Mouse (Mus musculus) liver, embryonic 15.5 days (tissue): ENCODE results near the gene Lca5. TPM values are rescaled to one million over a fixed set of nuclear protein-coding genes. Genes with fewer than 3 reads are reported as not detected.

ENCODE experiments used
- ATAC-seq: fragments of 200-750 bp; cut with Nextera tagmentation; 2 replicates; pipeline ENCODE4 v1.8.0; 2017; ENCODE audit warnings: moderate number of reproducible peaks, mild to moderate bottlenecking, moderate library complexity; ENCODE audit not compliant: insufficient read depth
- H3K27ac ChIP-seq: fragments of 300-500 bp; sonication (generic); replicated peaks from 2 replicates; pipeline ENCODE4 v1.5.1; 2015; ENCODE audit warnings: mild to moderate bottlenecking, inconsistent platforms
- H3K27me3 ChIP-seq: fragments of 300-500 bp; sonication (generic); 2 replicates; pipeline ENCODE4 v1.6.1; 2015; ENCODE audit warnings: mild to moderate bottlenecking, inconsistent platforms
- H3K36me3 ChIP-seq: fragments of 300-500 bp; sonication (generic); replicated peaks from 2 replicates; pipeline ENCODE4 v1.6.1; 2015; ENCODE audit warnings: moderate library complexity, mild to moderate bottlenecking, inconsistent platforms
- H3K4me1 ChIP-seq: fragments of 300-500 bp; sonication (generic); replicated peaks from 2 replicates; pipeline ENCODE4 v1.6.1; 2015; ENCODE audit warnings: inconsistent platforms
- H3K4me2 ChIP-seq: fragments of 300-500 bp; sonication (generic); 2 replicates; pipeline ENCODE4 v1.6.1; 2015; ENCODE audit warnings: moderate library complexity, mild to moderate bottlenecking, inconsistent platforms
- H3K4me3 ChIP-seq: fragments of 300-500 bp; sonication (generic); replicated peaks from 2 replicates; pipeline ENCODE4 v1.5.1; 2015; ENCODE audit warnings: mild to moderate bottlenecking, inconsistent platforms
- H3K9ac ChIP-seq: fragments of 300-500 bp; sonication (generic); 2 replicates; pipeline ENCODE4 v1.6.1; 2015; ENCODE audit warnings: moderate library complexity, mild to moderate bottlenecking, inconsistent platforms
- H3K9me3 ChIP-seq: fragments of 300-500 bp; sonication (generic); replicated peaks from 2 replicates; pipeline ENCODE4 v1.6.1; 2016; ENCODE audit warnings: inconsistent platforms
- WGBS: fragments of 180-500 bp; shearing (Covaris S2); methylation state at CpG from one replicate; pipeline ENCODE4 v1.1.7; 2015; ENCODE audit warnings: mixed read lengths; ENCODE audit not compliant: insufficient replicate concordance; 5-methylcytosine and 5-hydroxymethylcytosine counted together
- polyA plus RNA-seq: library from polyadenylated mRNA; unstranded; fragments of >200 nt; fragmentation: Nextera tagmentation; extraction: Ambion mirVana; gene quantifications from 2 replicates; pipeline ENCODE4 v1.2.1, GENCODE M21; 2015

Lca5 gene
- polyA plus RNA-seq, 1 experiment from 2014 or later = 0.79 TPM

DNA sequence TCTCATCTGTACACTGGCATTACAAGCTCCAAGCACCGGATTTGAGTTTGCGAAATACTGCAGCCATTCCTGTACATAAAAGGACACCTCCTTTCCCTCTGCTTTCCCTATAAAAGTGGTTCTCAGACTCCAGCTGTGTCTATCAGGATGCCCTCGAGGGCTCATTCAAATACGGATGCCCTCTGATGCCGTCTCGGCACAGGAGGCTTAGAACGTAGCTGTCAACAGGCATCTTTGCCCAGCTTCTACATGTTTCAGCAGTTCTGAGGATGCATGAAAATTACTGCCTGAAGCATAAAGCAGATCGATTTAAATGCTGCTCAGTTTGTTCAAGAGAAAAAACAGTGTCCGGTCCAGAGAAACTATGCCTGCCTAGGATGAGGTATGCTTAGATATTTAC is 51.4 kb downstream of the Lca5 start:
- H3K27me3 ChIP-seq = no peaks in the 10 kb centered on the region
- no peaks in the 10 kb centered on the region for H3K9me3 ChIP-seq
- H3K36me3 ChIP-seq = no peaks in the 10 kb centered on the region
- no peak overlapping the region for H3K4me2 ChIP-seq
- no peak overlapping the region for H3K9ac ChIP-seq
- ATAC-seq = no peak
- 73% methylated on average over 9 of the region's 9 CpGs for WGBS
- no peaks in the 10 kb centered on the region for H3K4me1 ChIP-seq
- H3K4me3 ChIP-seq = no peak overlapping the region
- no peak overlapping the region for H3K27ac ChIP-seq

DNA sequence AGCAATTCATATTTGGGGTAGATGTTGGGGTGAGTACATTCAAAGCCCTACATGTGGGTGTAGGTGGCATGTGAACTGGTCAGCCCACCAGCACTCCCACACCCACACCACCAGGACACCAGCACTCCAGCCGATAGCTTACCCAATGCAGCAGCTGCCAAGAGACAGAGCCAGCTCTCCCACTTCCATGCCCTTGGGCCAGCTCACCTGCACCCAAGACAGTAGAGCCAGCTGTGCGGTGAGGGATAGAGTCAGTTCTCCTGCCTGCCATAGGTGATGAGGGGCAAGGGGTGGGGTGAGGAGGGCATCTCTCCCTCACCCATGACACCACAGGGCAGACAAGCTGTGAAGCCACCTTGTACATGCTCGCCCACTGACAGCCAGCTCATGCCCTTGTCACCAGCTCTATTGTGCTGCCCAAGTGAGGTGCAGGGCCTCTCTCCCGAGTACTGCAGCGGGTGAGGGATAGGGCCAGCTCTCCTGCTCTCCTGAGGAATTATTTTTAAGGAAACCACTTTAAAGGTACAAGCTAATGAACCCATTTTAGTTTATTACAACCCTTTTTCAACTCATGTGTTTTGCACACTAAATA is 54.6 kb downstream of the Lca5 start:
- no peak overlapping the region for H3K4me2 ChIP-seq
- WGBS = 62% methylated on average over 5 of the region's 5 CpGs
- no peaks in the 10 kb centered on the region for H3K9me3 ChIP-seq
- no peaks in the 10 kb centered on the region for H3K27me3 ChIP-seq
- H3K4me3 ChIP-seq = no peak overlapping the region
- H3K4me1 ChIP-seq = no peaks in the 10 kb centered on the region
- no peak overlapping the region for H3K9ac ChIP-seq
- H3K27ac ChIP-seq = no peak overlapping the region
- no peak for ATAC-seq
- H3K36me3 ChIP-seq = no peaks in the 10 kb centered on the region

DNA sequence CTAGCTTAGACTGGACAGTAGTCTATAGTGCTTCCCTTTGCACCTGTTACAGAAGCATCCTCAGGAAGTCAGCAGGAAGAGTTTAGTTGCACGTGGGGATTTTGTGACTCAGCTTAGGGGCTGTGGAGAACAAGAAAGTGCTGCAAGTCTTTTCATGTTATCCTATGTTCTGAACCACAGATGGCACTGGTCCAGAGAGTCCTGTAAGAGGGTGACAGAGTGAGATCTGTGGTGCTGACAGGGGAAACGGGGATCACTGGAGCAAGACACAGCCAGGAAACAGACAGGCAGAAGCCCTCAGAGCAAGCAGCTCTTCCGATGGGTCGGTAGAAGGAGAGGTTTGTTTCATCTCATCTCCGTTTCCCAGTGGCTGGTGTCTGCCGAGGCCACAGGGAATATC is 55.6 kb downstream of the Lca5 start:
- no peak overlapping the region for H3K9ac ChIP-seq
- H3K9me3 ChIP-seq = no peaks in the 10 kb centered on the region
- WGBS = 51% methylated on average over 6 of the region's 6 CpGs
- no peaks in the 10 kb centered on the region for H3K36me3 ChIP-seq
- H3K4me1 ChIP-seq = no peaks in the 10 kb centered on the region
- H3K4me3 ChIP-seq = no peak overlapping the region
- H3K4me2 ChIP-seq = no peak overlapping the region
- no peak for ATAC-seq
- no peaks in the 10 kb centered on the region for H3K27me3 ChIP-seq
- H3K27ac ChIP-seq = no peak overlapping the region

DNA sequence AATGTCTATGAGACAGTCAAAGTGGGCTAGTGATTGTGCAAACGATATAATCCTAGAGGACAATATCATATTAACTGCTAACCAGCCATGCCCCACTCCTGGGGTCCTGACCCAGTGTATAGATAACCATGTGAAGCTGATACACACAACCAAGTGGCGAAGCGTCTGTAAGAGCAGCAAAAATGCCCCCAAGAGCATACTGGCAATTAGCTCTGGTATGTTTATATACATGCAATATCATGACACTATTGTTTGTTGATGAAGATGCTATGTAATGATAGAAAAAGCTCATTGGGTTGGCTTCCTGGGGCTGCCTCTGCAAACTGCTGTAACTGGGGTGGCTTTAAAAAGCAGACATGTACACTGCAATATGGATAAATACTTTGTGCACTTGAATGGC is 57.7 kb downstream of the Lca5 start:
- Histone ChIP-seq H3K4me3 (no peak overlapping the region), H3K9ac (no peak overlapping the region), H3K4me2 (no peak overlapping the region), H3K4me1 (no peaks in the 10 kb centered on the region), H3K27me3 (no peaks in the 10 kb centered on the region), H3K36me3 (no peaks in the 10 kb centered on the region), H3K9me3 (no peaks in the 10 kb centered on the region), H3K27ac (no peak overlapping the region)
- 44% methylated on average over 3 of the region's 3 CpGs for WGBS
- no peak for ATAC-seq

DNA sequence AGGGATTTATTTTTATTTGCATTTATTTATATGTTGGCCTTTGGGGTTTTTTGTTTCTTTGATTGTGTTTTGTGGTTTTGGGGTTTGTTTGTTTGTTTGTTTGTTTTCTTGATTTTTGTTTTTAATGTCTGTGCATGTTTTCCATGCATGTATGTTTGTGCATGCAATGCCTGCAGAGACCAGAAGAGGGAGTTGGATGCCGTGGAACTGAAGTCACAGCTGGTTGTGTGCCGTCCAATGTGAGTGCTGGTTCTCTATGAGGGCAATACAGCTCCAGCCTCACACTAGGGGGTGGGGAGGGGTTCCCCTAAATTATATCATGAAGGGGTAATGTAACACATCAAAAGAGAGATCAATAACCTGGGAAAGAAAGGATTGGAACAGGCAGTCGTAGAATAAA is 58.2 kb downstream of the Lca5 start:
- Histone ChIP-seq H3K27me3 (no peaks in the 10 kb centered on the region), H3K4me1 (no peaks in the 10 kb centered on the region), H3K9me3 (no peaks in the 10 kb centered on the region), H3K27ac (no peak overlapping the region), H3K4me3 (no peak overlapping the region), H3K9ac (no peak overlapping the region), H3K4me2 (no peak overlapping the region), H3K36me3 (no peaks in the 10 kb centered on the region)
- no peak for ATAC-seq
- 30% methylated on average over 3 of the region's 3 CpGs for WGBS

DNA sequence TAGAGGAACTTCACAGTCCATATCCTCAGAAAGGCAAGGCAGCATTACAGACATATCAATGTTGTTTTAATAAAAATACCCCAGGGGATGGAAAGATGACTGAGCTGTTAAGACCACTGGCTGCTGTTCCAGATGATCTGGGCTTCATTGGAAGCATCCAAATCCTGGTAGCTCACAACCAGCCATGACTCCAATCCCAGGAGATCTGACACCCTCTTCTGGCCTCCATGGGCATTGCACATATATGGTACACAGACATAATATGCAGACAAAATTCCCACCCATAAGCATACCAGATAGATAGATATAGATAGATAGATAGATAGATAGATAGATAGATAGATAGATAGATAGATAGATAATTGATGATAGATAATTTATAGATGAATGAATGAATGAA is 59.6 kb downstream of the Lca5 start:
- ATAC-seq = no peak
- no peaks in the 10 kb centered on the region for H3K9me3 ChIP-seq
- no peaks in the 10 kb centered on the region for H3K27me3 ChIP-seq
- no peak overlapping the region for H3K4me3 ChIP-seq
- H3K27ac ChIP-seq = no peak overlapping the region
- no peaks in the 10 kb centered on the region for H3K36me3 ChIP-seq
- no peak overlapping the region for H3K4me2 ChIP-seq
- no peak overlapping the region for H3K9ac ChIP-seq
- no peaks in the 10 kb centered on the region for H3K4me1 ChIP-seq

DNA sequence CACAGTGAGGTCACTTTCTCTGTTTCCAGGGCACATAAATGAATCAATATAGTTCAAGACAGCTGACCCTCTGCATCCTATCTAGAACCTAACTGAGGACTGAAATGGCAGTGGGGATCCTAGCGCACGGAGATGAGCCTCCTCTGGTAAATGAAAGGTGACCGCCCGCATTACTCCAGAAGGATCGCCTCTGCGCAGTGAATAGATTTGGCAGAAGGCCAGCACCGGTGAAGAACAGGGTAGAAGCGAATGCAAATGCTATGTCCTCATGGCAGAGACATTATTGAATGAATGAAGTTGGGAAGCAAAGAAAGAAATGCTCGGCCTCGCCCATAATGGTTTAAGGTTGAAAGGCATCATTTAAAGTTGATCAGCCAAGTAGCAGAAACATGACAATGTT is 61.3 kb downstream of the Lca5 start:
- H3K4me3 ChIP-seq = no peak overlapping the region
- no peaks in the 10 kb centered on the region for H3K4me1 ChIP-seq
- H3K9ac ChIP-seq = no peak overlapping the region
- H3K36me3 ChIP-seq = no peaks in the 10 kb centered on the region
- 74% methylated on average over 10 of the region's 10 CpGs for WGBS
- no peaks in the 10 kb centered on the region for H3K9me3 ChIP-seq
- H3K27me3 ChIP-seq = no peaks in the 10 kb centered on the region
- no peak overlapping the region for H3K4me2 ChIP-seq
- no peak overlapping the region for H3K27ac ChIP-seq
- no peak for ATAC-seq

DNA sequence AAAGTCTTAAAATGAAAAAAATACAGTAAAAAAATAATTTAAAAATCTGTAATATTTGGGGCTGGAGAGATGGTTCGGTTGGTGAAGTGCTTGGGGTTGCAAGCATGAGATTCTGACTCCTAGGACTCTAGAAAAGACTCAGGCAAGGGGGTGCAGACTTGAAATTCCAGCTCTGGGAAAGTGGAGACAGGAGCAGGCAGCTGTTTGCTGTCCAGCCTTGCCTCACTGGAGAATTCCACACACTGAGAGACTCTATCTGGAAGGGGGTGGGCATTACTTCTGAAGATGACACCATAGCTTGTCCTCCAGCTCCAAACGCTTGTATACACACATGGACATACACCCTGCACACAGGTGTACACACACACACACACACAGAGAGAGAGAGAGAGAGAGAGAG is 63.8 kb downstream of the Lca5 start:
- ATAC-seq = no peak
- no peak overlapping the region for H3K4me3 ChIP-seq
- H3K9ac ChIP-seq = no peak overlapping the region
- H3K9me3 ChIP-seq = no peaks in the 10 kb centered on the region
- 49% methylated on average over 2 of the region's 2 CpGs for WGBS
- no peaks in the 10 kb centered on the region for H3K27me3 ChIP-seq
- H3K36me3 ChIP-seq = no peaks in the 10 kb centered on the region
- no peak overlapping the region for H3K27ac ChIP-seq
- H3K4me2 ChIP-seq = no peak overlapping the region
- no peaks in the 10 kb centered on the region for H3K4me1 ChIP-seq

DNA sequence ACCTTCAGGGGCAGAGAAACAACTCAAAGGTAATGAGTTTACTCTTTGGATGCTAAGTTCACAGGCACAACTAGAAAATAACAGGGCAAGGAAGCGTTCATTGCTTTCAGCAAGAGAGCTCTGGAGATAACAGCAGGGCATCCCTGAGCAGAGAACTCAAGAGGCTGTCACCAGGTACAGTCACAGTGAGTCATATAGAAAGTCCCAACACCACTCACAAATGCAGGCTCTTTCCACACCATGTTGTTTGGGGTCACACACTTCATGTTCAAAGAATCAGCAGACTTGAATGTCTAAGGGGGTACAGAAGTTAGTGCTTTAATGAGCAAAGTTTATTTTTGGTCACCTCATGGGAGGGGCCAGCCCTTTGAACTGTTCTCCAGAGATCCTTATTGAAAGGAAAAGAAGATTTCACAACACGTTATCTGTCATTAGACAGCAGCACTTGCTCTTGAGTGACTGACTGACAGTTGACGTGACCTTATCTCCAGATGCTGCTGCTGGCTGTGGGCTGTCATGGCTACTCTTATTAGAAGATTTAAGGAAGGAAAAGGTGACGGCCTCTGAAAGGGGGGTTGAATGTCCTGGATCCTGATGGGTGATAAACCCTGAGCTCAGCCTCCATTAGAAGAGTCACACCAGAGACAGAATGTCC is 65.3 kb downstream of the Lca5 start:
- Histone ChIP-seq H3K4me2 (no peak overlapping the region), H3K27me3 (no peaks in the 10 kb centered on the region), H3K4me1 (no peaks in the 10 kb centered on the region), H3K27ac (no peak overlapping the region), H3K36me3 (no peaks in the 10 kb centered on the region), H3K9ac (no peak overlapping the region), H3K4me3 (no peak overlapping the region), H3K9me3 (no peaks in the 10 kb centered on the region)
- ATAC-seq = no peak
- 10% methylated on average over 4 of the region's 4 CpGs for WGBS

DNA sequence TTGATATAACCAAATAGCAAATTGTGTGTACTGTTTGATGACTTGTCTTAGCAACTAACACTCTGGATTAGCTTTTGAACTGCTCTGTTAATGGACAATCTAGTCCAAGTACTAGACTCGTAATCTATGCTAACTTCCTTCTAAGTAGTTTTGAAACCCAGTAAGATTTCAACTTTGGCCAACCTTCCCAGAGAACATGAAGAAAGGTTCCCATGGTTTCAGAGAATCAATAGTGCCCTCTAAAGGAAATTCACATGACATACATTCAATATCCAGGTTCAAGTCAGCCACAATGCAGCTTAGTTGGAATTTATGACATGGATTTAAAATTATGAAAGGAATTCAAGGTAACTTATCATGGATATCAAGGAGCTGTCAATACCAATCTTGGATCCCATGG is 70.0 kb downstream of the Lca5 start:
- WGBS = 20% methylated on average over 1 of the region's 1 CpGs
- Histone ChIP-seq H3K27ac (no peak overlapping the region), H3K9ac (no peak overlapping the region), H3K4me2 (no peak overlapping the region), H3K4me1 (no peaks in the 10 kb centered on the region), H3K27me3 (no peaks in the 10 kb centered on the region), H3K4me3 (no peak overlapping the region), H3K36me3 (no peaks in the 10 kb centered on the region), H3K9me3 (no peaks in the 10 kb centered on the region)
- ATAC-seq = no peak

DNA sequence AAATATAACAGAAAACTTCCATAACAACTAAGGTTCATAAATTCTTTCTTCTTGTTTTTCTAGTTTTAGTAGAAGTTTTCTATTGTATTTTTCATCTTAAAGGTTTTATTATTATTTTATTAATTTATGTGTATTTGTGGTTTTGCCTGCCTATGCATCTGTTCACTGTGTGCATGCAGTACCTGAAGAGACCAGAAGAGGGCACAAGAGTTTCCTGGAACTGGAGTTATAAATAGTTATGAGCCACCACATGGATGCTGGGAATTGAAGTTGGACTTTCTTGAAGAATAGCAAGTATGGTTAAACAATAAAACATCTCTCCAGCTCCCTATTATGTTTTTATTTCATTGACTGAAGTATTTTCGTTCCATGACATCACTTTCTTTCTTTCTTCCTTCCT is 72.7 kb downstream of the Lca5 start:
- Histone ChIP-seq H3K27me3 (no peaks in the 10 kb centered on the region), H3K4me2 (no peak overlapping the region), H3K9me3 (no peaks in the 10 kb centered on the region), H3K4me1 (no peaks in the 10 kb centered on the region), H3K36me3 (no peaks in the 10 kb centered on the region), H3K9ac (no peak overlapping the region), H3K27ac (no peak overlapping the region), H3K4me3 (no peak overlapping the region)
- WGBS = 47% methylated on average over 1 of the region's 1 CpGs
- no peak for ATAC-seq

DNA sequence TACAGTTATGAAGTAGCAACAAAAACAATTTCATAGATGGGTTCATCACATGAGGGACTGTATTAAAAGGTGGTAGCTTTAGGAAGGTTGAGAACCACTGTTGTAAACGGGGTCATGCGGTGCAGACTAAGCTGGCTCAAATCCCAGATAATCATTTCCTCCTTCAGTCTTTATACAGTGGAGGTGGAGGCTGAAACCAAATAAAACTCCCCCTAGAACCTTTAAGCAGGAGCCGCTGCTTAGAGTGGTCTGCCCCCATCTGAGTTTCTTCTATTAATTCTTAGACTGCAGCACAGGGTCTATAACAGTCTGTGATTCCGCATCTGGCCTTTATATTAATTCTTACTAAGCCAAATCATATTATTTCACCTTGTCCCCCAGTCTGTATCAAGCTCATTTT is 85.1 kb downstream of the Lca5 start:
- ATAC-seq = no peak
- 64% methylated on average over 4 of the region's 4 CpGs for WGBS
- no peak overlapping the region for H3K4me2 ChIP-seq

More for the DNA sequence above, 85.1 kb downstream of the Lca5 start:
- Histone ChIP-seq H3K9me3 (no peaks in the 10 kb centered on the region), H3K36me3 (no peaks in the 10 kb centered on the region), H3K27me3 (no peaks in the 10 kb centered on the region), H3K4me3 (no peak overlapping the region), H3K27ac (no peak overlapping the region), H3K4me1 (no peaks in the 10 kb centered on the region), H3K9ac (no peak overlapping the region)
